Mouse (Mus musculus) right cerebral cortex, adult 18-20 months (tissue): ENCODE measurements around the gene Fkbp9.

Source experiments
- DNase-seq: peaks from one replicate; pipeline ENCODE4 v3.0.0; 2022; ENCODE audit warnings: mixed read lengths

Gene Fkbp9

DNA sequence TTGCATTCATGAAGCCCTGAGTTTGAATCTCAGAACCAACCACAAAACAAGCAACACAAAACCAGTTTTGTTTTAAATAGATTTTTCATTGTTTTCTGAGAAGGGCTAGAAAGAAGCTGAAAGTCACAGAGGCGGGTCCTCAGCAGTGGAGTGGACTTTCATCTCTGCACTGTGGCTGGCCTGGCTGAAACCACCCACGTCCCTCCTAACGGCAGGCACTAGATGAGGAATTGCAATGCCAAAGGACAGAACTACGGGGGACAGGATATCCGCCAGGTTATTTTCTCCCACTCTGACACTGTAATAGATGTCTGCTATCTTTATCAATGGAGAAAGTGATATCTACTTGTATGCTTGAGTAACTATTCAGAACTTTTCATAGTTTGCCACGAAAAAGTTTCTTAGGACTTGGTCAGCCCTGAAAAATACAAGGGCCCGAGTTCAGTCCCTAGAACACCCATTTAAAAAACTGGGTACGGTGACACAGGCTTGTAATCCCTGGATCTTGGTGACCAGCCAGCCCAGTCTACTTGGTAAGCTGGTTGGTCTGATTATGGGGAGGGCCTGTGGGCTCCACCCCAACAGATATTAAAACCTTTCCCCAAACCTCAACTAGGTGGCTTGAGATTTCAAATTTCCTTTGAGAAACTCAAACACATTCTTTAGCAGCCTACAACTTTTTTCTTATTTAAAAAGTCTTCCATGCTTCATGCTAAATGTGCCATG, 74.4 kb downstream of the Fkbp9 start:
- no peak for DNase-seq

DNA sequence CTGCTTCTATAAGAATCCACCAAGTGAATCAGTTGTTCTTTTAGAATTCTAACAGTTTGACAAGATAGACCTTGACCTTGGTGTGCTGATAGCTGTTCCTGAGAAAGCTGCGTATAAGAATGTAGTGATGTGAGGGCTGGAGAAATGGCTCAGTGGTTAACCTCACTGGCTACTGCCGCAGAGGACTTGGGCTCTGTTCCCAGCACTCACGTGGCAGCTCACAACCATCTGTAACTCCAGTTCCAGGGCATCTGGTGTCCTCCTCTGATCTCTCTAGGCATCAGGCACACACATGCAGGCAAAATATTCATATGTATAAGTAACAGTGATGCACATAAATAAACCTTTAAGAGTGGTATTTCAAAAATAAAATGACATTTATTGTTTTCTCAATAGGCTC, 76.1 kb downstream of the Fkbp9 start:
- DNase-seq = no peak

DNA sequence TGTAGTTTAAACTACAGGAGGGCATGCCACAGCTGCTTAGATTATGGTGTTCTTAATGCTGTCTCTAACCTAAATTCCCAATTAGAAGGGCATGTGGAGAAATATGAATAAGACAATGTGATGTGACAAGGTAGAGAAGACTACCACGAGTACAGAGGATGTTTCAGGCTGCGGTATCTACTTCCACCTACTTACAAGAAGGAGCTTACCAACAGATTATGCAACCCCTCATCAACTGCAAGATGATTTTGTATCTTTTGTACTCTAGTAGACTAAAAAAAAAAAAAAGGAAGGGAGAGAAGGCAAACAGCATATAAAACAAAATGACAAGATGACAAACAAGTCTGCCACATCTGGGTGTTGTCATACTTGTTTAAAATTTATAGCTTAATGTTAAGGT, 76.5 kb downstream of the Fkbp9 start:
- DNase-seq = no peak

DNA sequence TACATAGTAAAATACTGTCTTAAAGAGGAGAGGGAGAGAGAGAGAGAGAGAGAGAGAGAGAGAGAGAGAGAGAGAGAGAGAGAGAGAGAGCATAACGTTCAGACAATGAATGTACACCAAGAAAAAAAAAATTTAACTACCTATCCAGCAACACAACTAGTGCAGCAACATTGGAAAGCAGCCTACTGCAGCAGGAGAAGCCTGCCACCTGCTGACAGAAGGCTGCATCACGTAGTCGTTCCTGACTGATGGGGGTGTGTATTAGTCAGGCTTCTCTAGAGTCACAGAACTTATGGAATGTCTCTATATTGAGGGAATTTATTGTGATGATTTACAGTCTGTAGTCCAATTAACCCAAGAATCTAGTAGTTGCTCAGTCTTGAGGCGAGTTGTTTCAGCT, 77.1 kb downstream of the Fkbp9 start:
- peak; percentile 71 for DNase-seq

DNA sequence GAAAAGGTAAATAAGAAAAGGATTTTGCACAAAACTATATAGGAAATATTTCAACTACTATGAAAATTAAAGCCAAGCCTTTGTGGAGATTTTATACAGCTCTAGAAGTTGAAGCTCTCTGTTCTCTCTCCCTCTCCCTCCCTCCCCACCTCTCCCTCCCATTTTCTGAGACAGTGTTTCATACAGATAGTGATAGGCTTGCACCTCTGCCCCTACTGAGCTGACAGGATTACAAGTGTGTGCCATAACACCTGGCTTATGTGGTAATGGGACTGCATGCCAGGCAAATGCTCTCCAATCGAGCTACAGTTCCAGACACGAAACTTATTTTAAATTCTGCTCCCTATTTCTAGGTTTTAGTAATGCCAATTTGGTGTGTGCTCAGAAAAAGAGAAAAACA, 79.1 kb downstream of the Fkbp9 start:
- no peak for DNase-seq

DNA sequence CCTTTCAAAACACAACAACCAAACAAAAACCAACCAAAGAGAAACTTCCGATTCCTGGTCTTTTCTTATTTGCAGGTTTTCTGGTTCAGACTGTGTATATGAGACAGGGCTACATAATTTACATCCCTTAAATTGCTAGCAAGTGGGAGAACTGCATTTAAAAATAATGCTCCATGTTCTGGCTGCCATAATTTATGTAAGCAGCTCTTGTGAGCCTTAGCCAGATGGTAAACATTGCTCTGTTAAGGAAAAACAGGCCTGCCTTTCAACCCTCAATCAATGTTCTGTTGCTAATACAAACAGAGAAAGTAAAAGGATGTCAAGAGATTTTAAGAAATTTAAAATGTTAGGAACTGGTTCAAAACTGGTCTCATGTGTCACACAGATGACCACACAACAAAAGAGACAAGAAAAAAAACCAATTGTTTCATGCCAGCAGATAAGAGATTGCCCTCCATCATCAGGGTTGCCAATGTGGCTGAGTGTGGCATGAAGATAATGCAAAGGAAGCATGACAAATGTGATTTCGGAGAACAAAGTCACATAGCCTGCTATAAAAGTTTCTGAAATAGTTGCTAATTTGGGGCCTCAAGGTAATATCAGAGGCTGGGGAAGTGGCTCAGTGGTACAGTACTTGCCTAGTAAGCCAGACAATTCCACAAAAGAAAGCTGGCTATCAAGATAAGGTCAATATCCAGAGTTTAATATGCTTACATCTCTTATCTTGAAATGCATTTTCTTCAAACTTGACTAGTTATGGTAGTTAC, 81.4 kb downstream of the Fkbp9 start:
- DNase-seq = no peak

DNA sequence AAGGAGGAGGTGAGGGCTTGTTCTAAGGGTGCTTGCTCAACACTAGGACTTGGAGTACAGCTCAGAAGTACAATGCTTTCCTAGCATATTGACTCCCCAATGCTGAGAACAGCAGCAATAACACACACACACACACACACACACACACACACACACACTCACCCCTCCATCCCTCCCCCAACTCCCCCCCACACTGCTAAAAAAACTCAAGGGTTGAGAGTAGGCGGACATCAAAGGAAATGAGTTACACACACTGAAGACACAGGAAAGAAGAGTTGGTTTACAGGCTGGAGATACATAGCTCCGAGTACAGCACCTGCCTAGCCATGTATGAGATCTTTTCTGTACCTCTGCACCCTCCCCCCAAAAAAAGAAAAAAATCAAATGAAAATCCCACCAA, 84.4 kb downstream of the Fkbp9 start:
- DNase-seq = no peak

DNA sequence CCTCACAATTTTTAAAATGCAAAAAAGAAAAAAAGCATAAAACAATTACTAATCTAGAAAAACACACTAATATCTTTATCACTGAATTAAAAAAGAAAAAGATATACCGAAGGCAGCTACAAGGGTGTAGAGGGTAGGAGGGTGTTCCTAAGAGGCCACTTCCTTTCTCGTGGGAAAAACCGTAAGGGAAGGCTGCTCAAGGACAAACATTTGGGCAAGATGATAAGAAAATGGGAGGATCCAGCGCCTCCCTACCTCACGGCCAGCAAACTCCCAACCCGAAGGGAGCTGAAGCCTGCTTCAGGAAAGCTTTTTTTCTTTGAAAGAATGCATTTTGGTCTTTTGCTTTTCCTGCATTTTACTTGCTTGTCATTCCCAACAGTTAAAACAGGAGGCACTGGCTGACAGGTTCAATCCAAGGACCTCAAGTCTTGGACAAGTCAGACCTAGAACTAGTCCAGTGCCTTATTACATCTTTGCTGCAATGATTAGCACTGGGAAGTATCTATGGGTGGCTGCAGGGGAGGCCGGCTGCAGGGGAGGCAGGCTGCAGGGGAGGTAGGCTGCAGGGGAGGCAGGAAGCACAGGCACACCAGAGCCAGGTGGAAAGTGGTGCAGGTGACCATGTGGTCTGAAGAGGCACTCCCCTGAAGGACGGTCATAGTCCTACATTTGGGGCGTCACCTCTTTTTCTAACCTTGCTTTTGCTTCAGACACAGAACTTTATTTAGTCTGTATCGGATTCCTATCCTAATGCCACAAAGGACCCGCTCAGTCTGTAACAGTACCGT, 85.9 kb downstream of the Fkbp9 start:
- DNase-seq = no peak

DNA sequence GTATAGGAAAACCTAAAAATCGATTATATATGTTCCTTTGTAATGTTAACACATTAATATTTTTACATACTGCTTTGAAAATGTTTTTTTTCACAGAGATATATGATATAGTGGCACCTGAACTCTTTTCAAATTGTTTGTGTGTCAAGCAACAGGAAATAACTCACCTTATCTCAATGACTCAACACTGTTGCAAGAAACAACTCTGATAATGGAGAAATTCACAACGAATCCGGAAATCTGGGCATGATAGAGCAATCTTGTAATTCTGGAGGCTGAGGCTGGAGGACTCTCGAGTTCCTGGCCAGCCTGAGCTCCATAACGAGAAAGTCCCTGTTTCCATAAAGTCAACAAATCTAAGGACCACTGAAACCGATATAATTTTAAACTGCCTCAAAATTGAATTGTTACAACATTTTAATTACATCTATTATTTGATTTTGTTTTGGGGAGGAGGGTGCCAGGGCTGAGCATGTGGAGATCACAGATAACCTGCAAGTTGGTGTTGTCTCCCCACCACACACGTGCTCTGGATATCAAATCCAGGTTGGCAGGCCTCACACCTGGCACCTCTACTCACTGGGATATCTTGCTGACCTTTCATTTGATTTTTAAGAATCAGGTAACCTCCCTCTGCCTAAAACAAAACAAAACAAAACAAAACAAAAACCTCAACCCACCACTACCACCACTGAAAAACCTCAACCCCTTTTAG, 87.6 kb downstream of the Fkbp9 start:
- DNase-seq = no peak

DNA sequence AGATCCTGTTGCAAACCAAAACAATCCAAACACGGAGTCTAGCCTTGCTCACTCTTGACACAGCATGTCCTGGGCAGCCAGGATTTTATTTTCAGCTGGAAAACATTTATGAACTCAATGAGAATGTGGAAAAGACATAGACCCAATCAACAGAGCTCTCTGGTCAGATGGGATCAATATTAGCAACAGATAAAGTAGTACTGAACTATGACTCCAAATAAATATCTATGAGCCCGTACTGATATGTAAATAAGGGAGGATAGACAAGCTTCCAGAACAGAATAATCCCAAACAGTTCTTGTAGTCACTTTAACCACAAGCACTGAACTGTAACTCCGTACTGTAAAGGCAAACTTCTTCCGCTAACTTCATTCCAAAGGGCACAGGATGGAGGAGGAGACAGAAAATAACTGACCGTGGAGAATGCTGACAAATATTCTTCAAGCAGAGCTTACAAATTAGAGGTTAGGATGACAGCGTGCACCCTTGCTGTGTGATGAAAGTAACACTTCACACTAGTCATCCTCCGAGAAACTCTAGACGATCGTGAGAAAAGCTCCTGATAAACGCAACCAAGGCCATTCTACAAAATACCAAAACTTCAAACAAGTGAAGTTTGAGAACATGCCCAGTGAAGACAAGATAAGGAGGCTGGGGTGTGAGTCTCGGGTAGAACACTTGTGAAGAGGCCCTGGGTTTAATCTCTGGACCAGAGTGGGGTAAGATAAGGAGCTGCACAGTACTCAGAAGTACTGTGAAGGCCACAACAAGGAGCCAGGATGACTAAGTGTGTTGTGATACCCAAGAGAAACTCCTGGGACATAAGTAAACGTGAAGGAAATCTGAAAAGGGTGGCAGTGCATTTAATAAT, 88.6 kb downstream of the Fkbp9 start:
- no peak for DNase-seq

DNA sequence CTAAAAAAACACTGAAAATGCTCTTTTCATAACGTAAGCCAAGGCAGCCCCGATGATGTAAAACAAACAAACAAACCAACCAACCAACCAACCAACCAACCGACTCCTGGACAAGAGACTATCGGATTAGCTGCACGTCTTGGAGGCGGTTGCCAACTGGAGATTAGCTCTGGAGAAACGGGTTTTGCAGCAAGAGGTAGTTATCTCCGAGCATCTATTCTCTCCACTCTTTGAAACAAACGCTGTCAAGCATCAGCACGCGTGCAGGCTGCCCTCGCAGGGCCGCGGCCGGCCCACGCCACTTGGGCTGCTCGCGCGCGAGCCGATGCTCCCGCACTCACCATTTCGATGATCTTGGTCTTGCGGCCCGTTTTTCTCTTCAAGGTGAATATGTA, 91.5 kb downstream of the Fkbp9 start:
- no peak for DNase-seq

DNA sequence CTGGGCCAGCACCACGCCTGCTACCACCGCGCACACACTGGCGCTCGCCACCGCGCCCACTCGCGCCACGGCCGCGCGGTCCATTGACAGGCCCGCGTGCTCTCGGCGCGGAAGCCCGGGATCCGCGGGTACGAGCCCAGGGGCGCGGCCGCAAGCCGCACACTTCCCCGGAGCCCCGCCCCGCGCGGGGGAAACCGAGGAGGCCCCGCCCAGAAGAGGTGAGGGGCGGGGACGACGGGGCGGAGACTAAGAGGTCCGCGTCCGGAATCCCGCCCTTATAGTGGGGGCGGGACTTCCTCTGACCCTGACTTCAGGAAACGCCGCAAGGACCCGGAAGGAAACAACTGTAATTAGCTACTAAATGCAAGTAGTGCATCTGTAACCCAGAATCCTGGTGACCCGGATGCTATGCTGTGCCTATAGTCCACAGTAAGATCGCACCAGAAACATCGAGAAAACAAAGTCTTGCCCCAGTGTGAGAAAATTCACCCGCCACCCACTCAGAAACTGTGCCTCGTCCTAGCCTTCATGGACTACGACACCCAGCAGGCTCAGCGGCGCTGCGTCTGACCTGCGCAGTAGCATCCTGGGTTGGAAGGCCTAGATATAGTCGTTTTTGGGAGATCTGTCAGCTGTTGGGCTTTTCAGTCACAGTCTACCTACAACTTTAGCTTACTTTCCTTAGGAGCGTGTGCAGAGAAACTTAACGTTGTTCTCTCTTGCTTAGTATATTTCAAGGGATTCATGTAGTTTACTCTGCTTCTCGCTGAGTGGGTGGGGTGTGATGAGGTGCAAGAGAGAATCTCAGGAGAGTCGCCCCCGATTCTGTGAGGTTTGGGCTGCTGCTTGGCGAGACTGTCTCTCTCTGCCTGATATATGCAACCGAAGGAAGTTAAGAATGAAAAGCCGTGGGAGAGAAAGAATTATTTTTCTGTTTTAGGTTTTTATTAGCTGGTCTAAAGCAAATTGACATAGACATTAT, 92.2 kb downstream of the Fkbp9 start, which contains the start of the genes Nt5c3 and Vmn1r4:
TSS of gene Nt5c3 (minus strand) at position 207 of the 982 bp plus-strand sequence.
TSS of gene Vmn1r4 (plus strand) at position 290 of the 982 bp plus-strand sequence.
- peak; percentile 96 for DNase-seq
